Comparison of ENCODE assay signal across 24 mouse cellular contexts in the genomic region with DNA sequence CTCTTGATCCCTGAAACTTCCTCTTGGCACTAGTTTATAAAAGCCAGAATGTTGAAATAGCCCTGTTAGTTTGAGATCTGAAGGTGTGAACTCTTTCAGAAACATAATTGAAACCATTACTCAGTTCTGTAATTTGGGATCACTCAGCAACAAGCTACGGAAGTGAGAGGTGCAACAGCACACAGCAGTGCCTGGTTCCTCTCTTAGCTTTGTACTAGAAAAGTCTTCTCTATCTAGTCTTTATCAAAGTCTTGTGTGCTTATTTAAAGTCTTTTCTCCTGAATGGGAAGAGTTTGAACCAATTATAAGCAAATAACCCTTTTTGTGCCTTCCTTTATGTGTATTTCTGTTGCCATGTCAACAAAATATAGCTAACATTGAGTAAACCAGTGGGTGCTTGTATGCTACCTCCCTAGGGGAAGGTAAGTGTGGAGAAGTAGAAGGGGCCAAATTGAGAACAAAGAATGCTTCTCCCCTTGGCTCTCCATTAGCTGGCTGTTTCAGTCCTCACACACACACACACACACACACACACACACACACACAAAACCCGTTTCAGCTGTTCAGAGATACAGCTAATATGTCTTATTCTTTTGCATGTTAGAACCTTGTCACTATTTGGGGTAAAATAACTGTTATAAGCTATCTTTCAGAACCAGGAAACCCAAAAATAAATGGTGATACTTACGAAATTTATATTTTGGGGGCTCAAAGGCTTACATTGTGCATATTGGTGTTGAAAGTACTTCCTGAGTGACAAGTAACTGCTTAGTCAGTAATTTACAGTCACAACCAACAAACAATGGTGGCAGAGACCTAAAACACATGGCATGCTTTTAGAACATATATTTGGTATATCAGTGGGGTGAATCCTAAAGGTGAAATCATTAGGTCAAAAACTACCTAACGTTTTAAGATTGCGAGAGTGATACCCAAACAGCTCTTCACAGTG. TPM values are rescaled to one million over a fixed set of nuclear protein-coding genes. Genes with fewer than 3 reads are reported as not detected.
A peak's percentile ranks its signal among the peaks of the same experiment; 100 is the strongest.
DNase-seq lines count a peak whose midpoint lies in the region; ATAC-seq and TF ChIP-seq lines count a peak whose summit lies in the region.
"Had no signal": no experiment of that assay in that cellular context is flagged by ENCODE, and none has a peak within 500 bp of the region (broad histone marks: within the 10 kb centered on the region; RNA-seq: fewer than 3 reads in every experiment).

No protein-coding gene starts in this region.

- no peaks in the 10 kb centered on the region for H3K9me3 ChIP-seq in CH12.LX (replicated peaks; ENCODE audit: low read length)
- H3K9me3 ChIP-seq: embryonic facial prominence, embryonic 15.5 days; forebrain, embryonic 10.5 days; heart, embryonic 10.5 days; hindbrain, embryonic 10.5 days; intestine, embryonic 15.5 days; kidney, embryonic 15.5 days; limb, embryonic 10.5 days; megakaryocyte, embryonic 14.5 days; stomach, embryonic 15.5 days had no signal

- peaks cover 0 to 7% of the 10 kb centered on the region in 2 experiments for H3K36me3 ChIP-seq in CH12.LX (replicated peaks in 1 of 2; ENCODE audit: control insufficient read depth in 1 of 2, insufficient read depth in 1 of 2, low read length in 1 of 2)
- no peaks in the 10 kb centered on the region for H3K36me3 ChIP-seq in splenic B cell, adult 2 months (ENCODE audit: control insufficient read depth, insufficient read depth, low read length, poor library complexity, severe bottlenecking)
- H3K36me3 ChIP-seq: embryonic facial prominence, embryonic 15.5 days; heart, embryonic 10.5 days; hindbrain, embryonic 10.5 days; intestine, embryonic 15.5 days; kidney, embryonic 15.5 days; stomach, embryonic 15.5 days had no signal

- H3K9ac ChIP-seq in CH12.LX (ENCODE audit: insufficient read depth, low read depth) = peak overlapping the region; percentile 69
- H3K9ac ChIP-seq: embryonic facial prominence, embryonic 15.5 days; intestine, embryonic 15.5 days; kidney, embryonic 15.5 days; stomach, embryonic 15.5 days had no signal

- TF ChIP-seq CTCF in CH12.LX (conservative IDR thresholded peaks at IDR 0.05 in 1 of 2, IDR thresholded peaks at IDR 0.05 in 1 of 2; ENCODE audit: low read depth in 2 of 2, low read length in 2 of 2) = no peak

- H3K79me2 ChIP-seq in CH12.LX (replicated peaks; ENCODE audit: control insufficient read depth, extremely low read depth, insufficient read depth, poor library complexity, severe bottlenecking) = peaks cover 4% of the 10 kb centered on the region; the same call in 1 of the 2 replicates

- no peaks in the 10 kb centered on the region for H3K27me3 ChIP-seq in CH12.LX (replicated peaks)
- no peaks in the 10 kb centered on the region for H3K27me3 ChIP-seq in splenic B cell, adult 2 months (ENCODE audit: control insufficient read depth, insufficient read depth, low read length, poor library complexity, severe bottlenecking)
- H3K27me3 ChIP-seq: embryonic facial prominence, embryonic 15.5 days; intestine, embryonic 15.5 days; kidney, embryonic 15.5 days; stomach, embryonic 15.5 days had no signal

- dilution Hi-C loops in CH12.LX (cut with MboI; ENCODE audit: extremely low pct_ligation_motif_present, extremely low pct_unique_long_range_greater_than_20kb, low sequenced_read_pairs) = no loop called here

- TF ChIP-seq POLR2A in CH12.LX (IDR thresholded peaks at IDR 0.05; ENCODE audit: low read depth, low read length) = no peak; the same call in 1 of the 2 replicates

- peak; percentile 79 for ATAC-seq in inflammation-experienced regulatory T-cells, adult 6 months
- ATAC-seq: intestine, embryonic 15.5 days; midbrain, embryonic 16.5 days had no signal

- peak overlapping the region; percentile 99 for H3K4me2 ChIP-seq in CH12.LX (ENCODE audit: insufficient read depth, low read depth, poor library complexity, severe bottlenecking)
- H3K4me2 ChIP-seq: embryonic facial prominence, embryonic 15.5 days; intestine, embryonic 15.5 days; kidney, embryonic 15.5 days; stomach, embryonic 15.5 days had no signal

- no peak for TF ChIP-seq RAD21 in CH12.LX (IDR thresholded peaks at IDR 0.05; ENCODE audit: low read depth, low read length)

- DNase-seq in spleen, postnatal 36 days (ENCODE audit: low spot score in 2 of 2) = peak; percentile 31 to 33
- DNase-seq in spleen, adult 12 weeks (ENCODE audit: low spot score) = no peak
- peak; percentile 78 for DNase-seq in CH12.LX (ENCODE audit: extremely low read depth)
- DNase-seq in splenic B cell, adult 2 months (ENCODE audit: low read depth, low spot score) = peak; percentile 61
- no peak for DNase-seq in adrenal gland, adult 18-20 months (ENCODE audit: low spot score in 2 of 2)
- DNase-seq in embryo, embryonic 10.5 days (ENCODE audit: low spot score) = no peak
- DNase-seq in layer of hippocampus, adult 9-11 months = no peak
- DNase-seq: adrenal gland, adult 8-10 months; cerebellum, postnatal 14 days; lung, adult 2 months; spleen, adult 18-20 months; thymus, adult 2 months had no signal

- in situ Hi-C loops in CH12.LX (cut with MboI; ENCODE audit: low pct_ligation_motif_present, low pct_unique_long_range_greater_than_20kb, low sequenced_read_pairs) = loop anchor here (5.0 to 10.0 kb wide), 3 partner anchors 60 to 377 kb away; partner anchors contain the start of gene Ahcyl2

- H3K4me1 ChIP-seq in CH12.LX (ENCODE audit: control insufficient read depth in 1 of 2, insufficient read depth in 2 of 2) = peaks cover 2 to 80% of the 10 kb centered on the region in 2 experiments; a peak in 3 of 4 replicates
- H3K4me1 ChIP-seq: embryonic facial prominence, embryonic 15.5 days; forebrain, embryonic 10.5 days; heart, embryonic 10.5 days; hindbrain, embryonic 10.5 days; intestine, embryonic 15.5 days; kidney, embryonic 15.5 days; stomach, embryonic 15.5 days had no signal

- TF ChIP-seq EP300 in CH12.LX (IDR thresholded peaks at IDR 0.05; ENCODE audit: low read length) = peak; percentile 98

- H3K4me3 ChIP-seq in CH12.LX (replicated peaks in 1 of 3; ENCODE audit: low read depth in 2 of 3, low read length in 2 of 3, poor library complexity in 1 of 3) = no peak overlapping the region
- H3K4me3 ChIP-seq: embryonic facial prominence, embryonic 15.5 days; forebrain, embryonic 10.5 days; heart, embryonic 10.5 days; hindbrain, embryonic 10.5 days; intestine, embryonic 15.5 days; kidney, embryonic 15.5 days; layer of hippocampus, adult 2 months; limb, embryonic 10.5 days; megakaryocyte, embryonic 14.5 days; stomach, embryonic 15.5 days had no signal

- H3K27ac ChIP-seq in CH12.LX (ENCODE audit: insufficient read depth, low read depth) = peak overlapping the region; percentile 94
- H3K27ac ChIP-seq: embryonic facial prominence, embryonic 15.5 days; forebrain, embryonic 10.5 days; heart, embryonic 10.5 days; hindbrain, embryonic 10.5 days; intestine, embryonic 15.5 days; layer of hippocampus, adult 2 months; limb, embryonic 10.5 days; stomach, embryonic 15.5 days had no signal

TF ChIP-seq in CH12.LX, 34 proteins besides CTCF, POLR2A, EP300 and RAD21 (continues in another document):
- TF ChIP-seq CHD2 (IDR thresholded peaks at IDR 0.05; ENCODE audit: low read length) (peak; percentile 32), MEF2A (IDR thresholded peaks at IDR 0.05; ENCODE audit: borderline replicate concordance, low read depth, low read length) (peak; percentile 66; the same call in 1 of the 2 replicates), UBTF (IDR thresholded peaks at IDR 0.05; ENCODE audit: low read depth, low read length) (no peak), ELF1 (IDR thresholded peaks at IDR 0.05; ENCODE audit: low read depth, low read length) (peak; percentile 43; the same call in 1 of the 2 replicates), RCOR1 (conservative IDR thresholded peaks at IDR 0.05; ENCODE audit: low read depth, low read length) (peak; percentile 79; the same call in 1 of the 2 replicates), JUN (IDR thresholded peaks at IDR 0.05; ENCODE audit: insufficient read depth, low read depth, low read length) (peak; percentile 87), POLR2AphosphoS2 (IDR thresholded peaks at IDR 0.05; ENCODE audit: low read depth, low read length) (no peak), SIN3A (IDR thresholded peaks at IDR 0.05; ENCODE audit: low read length) (peak; percentile 64; the same call in 1 of the 2 replicates), GABPA (IDR thresholded peaks at IDR 0.05; ENCODE audit: insufficient replicate concordance, low read depth, low read length) (no peak), JUND (conservative IDR thresholded peaks at IDR 0.05; ENCODE audit: low read depth, low read length) (peak; percentile 95), USF1 (IDR thresholded peaks at IDR 0.05; ENCODE audit: low read depth, low read length) (no peak), ZC3H11A (IDR thresholded peaks at IDR 0.05; ENCODE audit: low read depth, low read length) (no peak), KAT2A (IDR thresholded peaks at IDR 0.05; ENCODE audit: insufficient replicate concordance, low read length) (no peak), MAZ (IDR thresholded peaks at IDR 0.05; ENCODE audit: low read depth, low read length) (no peak), IRF4 (IDR thresholded peaks at IDR 0.05; ENCODE audit: low read depth, low read length) (peak; percentile 97), TCF12 (IDR thresholded peaks at IDR 0.05; ENCODE audit: low read depth, low read length) (0 out of 2 replicates have a peak, but pooled peaks have one; percentile 9), MYC (IDR thresholded peaks at IDR 0.05; ENCODE audit: low read depth, low read length) (0 out of 2 replicates have a peak, but pooled peaks have one; percentile 15), USF2 (conservative IDR thresholded peaks at IDR 0.05; ENCODE audit: low read depth, low read length) (no peak), SMC3 (IDR thresholded peaks at IDR 0.05; ENCODE audit: low read depth, low read length) (no peak), MAX (IDR thresholded peaks at IDR 0.05; ENCODE audit: low read length) (no peak), ZMIZ1 (IDR thresholded peaks at IDR 0.05; ENCODE audit: low read depth, low read length) (0 out of 2 replicates have a peak, but pooled peaks have one; percentile 22), MXI1 (IDR thresholded peaks at IDR 0.05; ENCODE audit: low read depth, low read length) (peak; percentile 48; the same call in 1 of the 2 replicates), E2F4 (IDR thresholded peaks at IDR 0.05; ENCODE audit: insufficient replicate concordance, low read depth, low read length) (no peak), MAFK (IDR thresholded peaks at IDR 0.05; ENCODE audit: insufficient replicate concordance, low read length) (peak; percentile 78; the same call in 1 of the 2 replicates), ZKSCAN1 (IDR thresholded peaks at IDR 0.05; ENCODE audit: borderline replicate concordance, low read depth, low read length) (no peak), NELFE (IDR thresholded peaks at IDR 0.05; ENCODE audit: low read depth, low read length) (no peak)

RNA-seq across cellular contexts. Expression of gene Ahcyl2, which starts 59.8 kb away (rescaled TPM):
- total RNA-seq in CH12.LX (2012; rRNA removed) (50.0 and 77.1 TPM in 2 replicates), CH12.LX (2014; rRNA removed) (184 and 196 TPM in 2 replicates)
- 178 and 204 TPM in 2 replicates for polyA plus RNA-seq in CH12.LX (2012; ENCODE audit: insufficient read length, low read depth)
- 10 to 100 TPM; 28.9 to 79.9 (median 60.8) TPM for polyA plus RNA-seq in inflammation-experienced regulatory T-cells, adult 6 months (2017; shearing (Covaris generic))
- total RNA-seq in adrenal gland, adult 18-20 months (2021) = 100 to 1,000 TPM; 124 to 260 TPM

Comparison
In these comparisons a context has a peak if more than half of its experiments do, and no peak if none do; other contexts are left out.
1. DNase-seq: peak in spleen, postnatal 36 days (2 of 2), CH12.LX (single experiment) and splenic B cell, adult 2 months (single experiment); none in spleen, adult 12 weeks (single experiment), adrenal gland, adult 18-20 months (0 of 2), embryo, embryonic 10.5 days (single experiment) and layer of hippocampus, adult 9-11 months (single experiment).